Mouse (Mus musculus): ENCODE results near the gene D430042O09Rik.
A peak's percentile ranks its signal among the peaks of the same experiment; 100 is the strongest.
"Not testable (repeated sequence)": the region's sequence is repeated elsewhere in the genome, so short reads cannot be mapped to it uniquely, and the experiment has no call there.

The D430042O09Rik gene

GRCm38 (mm10) chr7:125707593-125708022 lies at the start of gene D430042O09Rik, which contains the start of gene Gtf3c1:
TSS of gene D430042O09Rik (plus strand) at chr7:125707888.
TSS of gene Gtf3c1 (minus strand) at chr7:125707780.
- DNase-seq, result peak; percentile 99

GRCm38 (mm10) chr7:125663654-125664053 lies 44.0 kb upstream of the D430042O09Rik start:
- no peak for DNase-seq

GRCm38 (mm10) chr7:125670865-125671264 lies 36.8 kb upstream of the D430042O09Rik start:
- DNase-seq, result peak; percentile 48

GRCm38 (mm10) chr7:125671396-125671795 lies 36.3 kb upstream of the D430042O09Rik start:
- DNase-seq, result peak; percentile 31

- peak; percentile 62 for DNase-seq
Measured at GRCm38 (mm10) chr7:125674916-125675315, 32.8 kb upstream of the D430042O09Rik start.

- DNase-seq, result no peak
Measured at GRCm38 (mm10) chr7:125678756-125679155, 28.9 kb upstream of the D430042O09Rik start.

- DNase-seq, result no peak
Measured at GRCm38 (mm10) chr7:125679936-125680335, 27.8 kb upstream of the D430042O09Rik start.

GRCm38 (mm10) chr7:125690516-125690915 lies 17.2 kb upstream of the D430042O09Rik start:
- DNase-seq, result no peak

- no peak for DNase-seq
Measured at GRCm38 (mm10) chr7:125694056-125694455, 13.6 kb upstream of the D430042O09Rik start.

GRCm38 (mm10) chr7:125702791-125703190 lies 4.9 kb upstream of the D430042O09Rik start:
- no peak for DNase-seq

GRCm38 (mm10) chr7:125707186-125707585 lies 502 bp upstream of the D430042O09Rik start:
- DNase-seq, result peak; percentile 82

- DNase-seq, result no peak
Measured at GRCm38 (mm10) chr7:125708100-125708499, 412 bp downstream of the D430042O09Rik start.

GRCm38 (mm10) chr7:125713542-125714055 lies 5.9 kb downstream of the D430042O09Rik start:
- not testable (repeated sequence) for DNase-seq

GRCm38 (mm10) chr7:125714803-125715202 lies 7.1 kb downstream of the D430042O09Rik start:
- DNase-seq, result no peak

- no peak for DNase-seq
Measured at GRCm38 (mm10) chr7:125716724-125717123, 9.0 kb downstream of the D430042O09Rik start.

- DNase-seq, result no peak
Measured at GRCm38 (mm10) chr7:125717612-125718011, 9.9 kb downstream of the D430042O09Rik start.

- DNase-seq, result no peak
Measured at GRCm38 (mm10) chr7:125720370-125720769, 12.7 kb downstream of the D430042O09Rik start.

- DNase-seq, result no peak
Measured at GRCm38 (mm10) chr7:125721033-125721432, 13.3 kb downstream of the D430042O09Rik start.

- DNase-seq, result peak; percentile 16
Measured at GRCm38 (mm10) chr7:125722127-125722526, 14.4 kb downstream of the D430042O09Rik start.

- DNase-seq, result no peak
Measured at GRCm38 (mm10) chr7:125723189-125723972, 15.7 kb downstream of the D430042O09Rik start.

GRCm38 (mm10) chr7:125731679-125732078 lies 24.0 kb downstream of the D430042O09Rik start:
- DNase-seq, result no peak

GRCm38 (mm10) chr7:125733791-125734190 lies 26.1 kb downstream of the D430042O09Rik start:
- DNase-seq, result no peak

- no peak for DNase-seq
Measured at GRCm38 (mm10) chr7:125736366-125737015, 28.8 kb downstream of the D430042O09Rik start.

- DNase-seq, result no peak
Measured at GRCm38 (mm10) chr7:125740521-125740920, 32.8 kb downstream of the D430042O09Rik start.

Measured in liver (tissue).